Mouse (Mus musculus) left cerebral cortex, adult 9 months (tissue): Measurements from ENCODE around the gene Dynlrb1.

Experiments
- DNase-seq, 2 experiments: peaks; one replicate each; pipeline ENCODE4 v3.0.0; 2022; ENCODE audit warnings: low spot score in 2 of 2

The Dynlrb1 gene

DNA sequence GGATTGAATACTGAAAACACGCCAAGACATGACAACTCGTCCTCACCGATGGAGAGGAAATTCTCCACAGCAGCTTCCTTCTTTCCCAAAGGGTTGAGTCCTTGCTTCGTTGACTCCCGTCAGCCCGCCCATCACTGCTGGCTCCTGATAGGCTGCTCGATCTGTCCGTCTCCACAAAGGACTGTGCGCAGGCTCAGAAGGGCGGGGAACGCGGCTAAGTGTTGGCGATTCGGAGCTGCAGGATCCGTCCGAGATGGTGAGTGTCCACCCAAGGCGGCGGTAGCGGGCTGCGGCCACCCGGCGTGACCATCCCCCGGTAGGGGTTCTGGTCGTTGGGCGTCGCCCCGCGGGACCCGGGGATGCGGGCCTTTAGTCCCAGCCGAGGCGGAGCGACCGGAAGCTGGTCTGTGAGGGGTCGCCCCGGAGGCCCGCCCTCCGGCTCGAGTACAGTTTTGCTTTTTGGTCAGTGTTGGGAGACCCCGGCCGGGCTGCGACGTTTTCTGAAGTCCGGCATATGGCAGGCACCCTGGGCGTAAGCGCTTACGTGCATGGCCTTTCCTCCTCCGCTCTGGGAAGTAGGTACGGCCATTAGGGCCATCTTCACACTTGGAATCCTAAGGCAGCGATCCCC, at the start of gene Dynlrb1:
Gene Dynlrb1, plus strand, starts transcription at position 172 of the 631 bp plus-strand sequence.
- peak; percentile 90 to 99 for DNase-seq

DNA sequence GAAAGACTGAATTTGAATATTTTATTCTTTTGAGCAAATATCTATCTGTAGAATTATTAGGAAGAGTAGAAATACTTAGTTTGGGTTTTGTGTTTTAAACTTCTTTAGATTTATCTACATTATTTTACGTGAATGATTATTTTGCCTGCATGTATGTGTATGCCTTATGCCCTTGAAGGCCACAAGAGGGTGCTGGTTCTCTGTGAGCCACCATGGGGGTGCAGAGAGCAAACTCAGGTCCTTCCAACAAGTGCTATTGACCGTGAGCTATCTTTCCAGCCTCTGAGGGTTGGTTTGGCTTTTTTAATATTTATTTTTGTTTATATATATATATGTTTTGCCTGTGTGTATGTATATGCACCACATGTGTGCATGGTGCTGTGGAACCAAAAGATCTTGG, 28.9 kb upstream of the Dynlrb1 start:
- DNase-seq, result no peak

DNA sequence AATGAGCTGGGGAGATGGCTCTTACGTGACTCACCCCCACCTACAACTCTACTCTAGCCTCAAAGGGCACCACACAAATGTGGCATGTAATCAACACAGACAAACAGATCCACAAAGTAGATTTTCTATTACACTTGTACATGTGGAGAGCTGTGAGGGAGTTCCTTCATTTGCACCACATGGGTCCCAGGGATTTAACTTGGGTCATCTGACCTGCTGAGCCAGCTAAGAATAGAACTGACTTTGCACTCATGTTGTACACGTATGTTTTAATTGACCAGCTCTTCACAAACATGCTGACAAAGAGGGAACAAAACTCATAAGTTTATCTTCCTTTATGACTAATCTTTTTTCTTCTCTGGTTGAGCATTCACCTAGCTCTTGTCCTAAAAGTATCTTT, 13.2 kb upstream of the Dynlrb1 start:
- no peak for DNase-seq

DNA sequence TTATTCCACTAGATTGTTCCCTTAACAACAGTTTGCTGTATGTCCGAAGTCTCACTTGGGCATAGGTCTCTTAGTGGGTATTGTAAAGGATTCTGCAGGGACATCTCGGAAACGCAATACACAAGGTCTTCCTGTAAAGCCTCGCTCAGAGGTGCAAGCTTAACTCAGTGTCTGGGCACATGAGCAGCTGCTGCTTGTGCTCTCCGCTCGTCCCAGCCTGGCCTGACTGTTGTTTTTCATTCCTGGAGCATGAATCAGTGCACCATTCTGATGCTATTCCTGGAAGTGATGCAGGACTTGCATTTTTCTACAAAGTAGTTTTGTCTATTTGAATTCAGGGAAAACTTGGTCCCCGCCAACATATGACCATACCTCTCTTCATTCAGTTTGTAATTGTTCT, 11.6 kb upstream of the Dynlrb1 start:
- no peak for DNase-seq

DNA sequence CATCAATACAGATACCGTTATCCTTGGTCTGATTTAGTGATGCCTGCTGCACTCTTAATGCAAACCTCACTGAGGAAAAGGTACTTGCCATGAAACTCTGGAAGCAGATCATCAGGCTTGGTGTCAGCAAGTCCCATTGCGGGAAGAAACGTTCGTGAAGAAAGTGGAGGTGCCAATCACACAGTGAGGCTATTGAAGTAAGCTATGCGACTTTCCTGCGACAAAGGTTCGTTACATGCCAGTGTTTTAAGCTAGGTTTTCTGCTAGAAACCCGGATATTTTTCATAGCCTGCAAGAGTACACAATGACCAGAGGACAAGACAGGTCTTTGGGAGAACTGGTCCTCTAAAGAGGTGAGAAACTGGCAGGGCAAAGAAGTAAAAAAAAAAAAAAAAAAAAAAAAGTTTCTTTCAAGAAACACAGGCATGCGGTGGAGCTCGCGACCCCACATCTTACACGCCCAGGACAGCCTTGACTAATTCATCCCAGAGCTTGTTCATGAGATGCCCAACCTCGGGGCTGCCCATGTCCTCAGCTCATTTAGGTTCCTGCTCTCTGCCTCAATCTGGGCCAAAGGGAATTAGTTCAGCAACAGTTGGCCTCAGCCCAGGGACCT, 479 bp upstream of the Dynlrb1 start:
- DNase-seq, result no peak

GRCm38 (mm10) chr2:155237276-155237675, 943 bp downstream of the Dynlrb1 start:
- DNase-seq, result no peak

DNA sequence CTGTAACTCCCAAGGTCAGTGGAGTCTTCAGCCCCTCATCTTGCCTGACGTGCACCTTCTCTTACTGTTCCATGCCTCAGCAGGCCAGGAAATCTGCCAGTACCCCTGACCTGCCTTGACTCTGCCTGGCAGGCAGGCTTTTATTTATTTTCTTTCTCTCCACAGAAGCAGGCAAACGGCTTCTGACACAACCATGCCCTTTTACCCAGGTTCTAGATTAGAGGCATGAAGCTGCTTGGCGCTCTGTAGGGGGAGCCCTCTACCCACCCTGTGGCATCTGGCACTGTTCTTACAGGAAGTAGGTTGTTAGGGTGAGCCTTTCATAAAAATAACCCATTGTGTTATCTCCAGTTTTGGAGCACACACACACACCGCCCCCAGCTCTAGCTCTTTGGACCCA, 4.6 kb downstream of the Dynlrb1 start:
- DNase-seq, result no peak

DNA sequence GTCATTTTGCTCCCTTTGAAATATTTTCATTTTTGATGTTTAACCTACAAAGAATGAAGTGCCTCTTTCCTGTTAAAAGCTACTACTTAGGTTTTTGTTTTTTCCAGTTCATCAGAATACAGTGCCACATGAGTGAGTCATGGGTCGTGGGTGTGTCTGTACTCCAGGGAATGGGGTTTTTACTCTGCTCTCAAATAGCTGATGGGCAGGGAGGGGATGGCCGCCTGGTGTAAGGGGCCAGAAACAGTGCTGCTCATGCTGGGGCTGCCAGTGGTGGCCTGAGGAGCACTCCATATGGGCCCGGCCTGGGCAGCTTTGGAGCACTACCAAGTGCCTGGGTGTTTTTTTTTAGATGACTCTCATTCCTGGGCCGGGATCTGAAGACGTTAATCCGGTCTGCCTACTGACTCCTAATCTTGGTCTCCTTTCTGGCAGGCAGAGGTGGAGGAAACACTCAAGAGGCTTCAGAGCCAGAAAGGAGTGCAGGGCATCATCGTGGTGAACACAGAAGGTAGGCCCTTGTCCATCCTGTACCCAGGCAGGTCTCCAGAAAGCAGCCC, 6.0 kb downstream of the Dynlrb1 start:
- DNase-seq, result no peak

DNA sequence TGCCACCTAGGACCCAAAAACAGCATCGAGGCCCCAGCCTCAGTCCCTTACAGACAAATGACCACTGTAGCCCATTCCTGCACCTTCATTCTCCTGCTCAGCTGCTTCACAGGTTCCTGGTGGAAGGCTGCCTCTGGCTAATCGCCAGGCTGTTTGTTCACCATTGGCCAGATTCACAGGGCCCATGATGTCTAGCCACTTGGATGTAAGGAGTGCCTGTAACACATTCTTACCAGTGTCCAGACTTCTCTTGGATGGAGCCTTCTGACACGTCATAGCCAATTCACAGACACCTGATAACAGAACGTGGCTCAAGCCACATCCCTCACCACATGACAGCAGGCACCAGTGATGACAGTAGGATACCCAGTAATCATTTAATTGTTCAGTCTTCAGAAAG, 9.9 kb downstream of the Dynlrb1 start:
- no peak for DNase-seq

DNA sequence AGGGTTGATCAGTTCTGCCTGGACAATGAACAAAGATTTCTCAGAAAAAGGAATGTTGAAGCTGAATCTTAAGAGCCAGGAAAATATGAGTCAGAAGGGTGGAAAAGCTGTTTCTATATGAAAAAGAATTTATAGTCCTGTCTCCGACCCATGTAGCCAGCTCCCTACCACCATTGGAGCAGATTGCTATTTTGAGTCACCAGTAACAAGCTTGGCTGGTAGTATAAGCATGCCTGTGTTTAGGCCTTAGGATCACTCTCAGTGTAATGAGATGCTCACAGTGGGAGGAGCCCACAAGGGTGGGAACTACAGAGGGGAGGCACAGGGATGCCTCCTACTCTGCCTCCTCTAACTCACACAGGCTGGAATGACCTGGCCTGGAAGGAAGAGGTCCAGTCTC, 11.9 kb downstream of the Dynlrb1 start:
- DNase-seq, result no peak

DNA sequence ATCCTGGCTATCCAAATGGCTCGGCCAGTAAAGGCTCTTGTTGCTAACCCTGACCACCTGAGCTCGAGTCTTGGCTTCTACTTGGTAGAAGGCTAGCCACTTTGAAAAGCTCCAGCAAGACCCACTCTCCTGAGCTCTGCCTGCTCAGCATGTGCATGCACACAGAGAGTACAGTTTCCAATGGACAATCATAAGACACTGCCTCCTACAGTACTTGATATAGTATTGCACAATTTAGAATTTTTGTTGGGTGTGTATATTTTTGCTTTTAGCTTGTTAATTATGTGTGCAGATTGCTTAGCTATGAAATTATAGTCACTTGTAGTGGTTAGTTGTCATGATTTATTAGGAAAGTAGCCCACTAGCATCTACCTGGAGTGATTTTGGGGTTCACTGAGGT, 12.4 kb downstream of the Dynlrb1 start:
- no peak for DNase-seq

- no peak for DNase-seq
These were observed 13.3 kb downstream of the Dynlrb1 start for GRCm38 (mm10) chr2:155249588-155249987.

- DNase-seq, result no peak
These were observed 29.2 kb downstream of the Dynlrb1 start for GRCm38 (mm10) chr2:155265526-155265925.

DNA sequence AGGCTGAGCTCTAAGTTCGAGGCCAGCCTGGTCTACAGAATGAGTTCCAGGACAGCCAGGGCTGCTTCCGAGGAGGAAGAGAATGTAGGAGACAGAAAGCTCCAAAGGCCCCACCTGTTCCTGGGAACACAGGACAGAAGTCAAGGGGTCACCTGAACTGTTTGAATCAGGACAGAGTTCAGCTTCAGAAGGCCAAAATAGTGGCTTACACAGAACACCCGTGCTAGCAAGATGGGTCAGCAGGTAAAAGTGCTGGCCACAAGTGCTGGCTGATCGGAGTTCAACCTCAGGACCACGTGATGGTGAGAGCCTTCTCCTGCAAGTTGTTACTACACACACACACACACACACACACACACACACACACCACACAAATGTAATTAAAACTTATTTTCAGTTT, 30.6 kb downstream of the Dynlrb1 start:
- no peak for DNase-seq

GRCm38 (mm10) chr2:155271957-155272356, 35.6 kb downstream of the Dynlrb1 start:
- DNase-seq, result no peak

DNA sequence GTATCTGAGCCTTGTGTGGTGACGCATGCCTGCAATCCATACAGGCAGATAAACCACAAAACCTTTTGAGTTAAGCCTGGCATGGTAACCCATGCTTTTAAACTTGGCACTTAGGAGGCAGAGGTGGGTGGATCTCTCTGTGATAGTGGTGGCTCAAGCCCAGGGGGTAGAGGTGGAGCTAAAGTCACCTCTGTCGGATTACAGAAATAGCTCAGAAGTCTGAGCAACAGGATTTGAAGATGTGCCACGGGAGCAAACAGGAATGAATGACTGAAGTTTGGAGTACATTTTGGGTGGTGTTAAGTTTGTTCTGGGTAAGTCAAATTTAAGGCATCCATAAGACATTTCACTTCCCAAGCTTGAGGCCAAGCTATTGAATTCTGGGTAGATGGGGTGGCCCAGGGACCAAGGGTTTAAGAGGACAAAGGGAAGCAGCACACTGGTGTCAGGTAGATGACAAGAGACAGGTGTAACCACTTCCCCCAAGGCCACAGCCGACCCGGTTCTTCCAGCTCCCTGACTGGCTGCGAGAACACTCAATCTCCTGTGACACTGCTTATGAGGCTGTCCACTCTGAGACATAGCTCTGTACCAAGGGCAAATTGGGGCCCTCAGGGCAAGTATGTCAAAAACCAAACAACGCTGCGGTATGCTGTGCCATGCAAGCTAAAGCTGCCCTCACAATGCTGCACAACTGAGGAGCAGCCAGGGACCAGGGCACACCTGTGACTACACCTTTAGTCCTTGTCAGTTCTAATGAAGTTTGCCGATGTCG, 36.2 kb downstream of the Dynlrb1 start:
- DNase-seq, result no peak

DNA sequence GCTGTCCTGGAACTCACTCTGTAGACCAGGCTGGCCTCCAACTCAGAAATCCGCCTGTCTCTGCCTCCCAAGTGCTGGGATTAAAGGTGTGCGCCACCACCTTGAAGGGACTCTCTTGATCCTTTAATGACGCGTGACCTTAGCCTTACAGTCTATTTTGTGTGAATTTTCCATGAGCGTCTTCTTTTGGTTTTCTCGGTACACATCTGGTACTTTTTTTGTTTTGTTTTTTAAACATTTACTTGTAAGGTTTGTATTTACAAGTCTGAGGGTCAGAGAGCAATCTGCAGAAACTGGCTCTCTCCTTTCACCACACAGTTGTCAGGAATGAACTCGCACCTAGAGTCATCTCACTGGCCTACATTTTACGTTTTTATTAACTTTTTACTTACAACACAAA, 37.3 kb downstream of the Dynlrb1 start:
- DNase-seq, result no peak

- DNase-seq, result peak; percentile 93 to 99
These were observed 39.9 kb downstream of the Dynlrb1 start, which contains the start of gene Map1lc3a for GRCm38 (mm10) chr2:155276195-155276594. TSS of gene Map1lc3a (plus strand) at chr2:155276297.

- DNase-seq, result peak; percentile 52 to 57
These were observed 40.4 kb downstream of the Dynlrb1 start for GRCm38 (mm10) chr2:155276621-155277175.

DNA sequence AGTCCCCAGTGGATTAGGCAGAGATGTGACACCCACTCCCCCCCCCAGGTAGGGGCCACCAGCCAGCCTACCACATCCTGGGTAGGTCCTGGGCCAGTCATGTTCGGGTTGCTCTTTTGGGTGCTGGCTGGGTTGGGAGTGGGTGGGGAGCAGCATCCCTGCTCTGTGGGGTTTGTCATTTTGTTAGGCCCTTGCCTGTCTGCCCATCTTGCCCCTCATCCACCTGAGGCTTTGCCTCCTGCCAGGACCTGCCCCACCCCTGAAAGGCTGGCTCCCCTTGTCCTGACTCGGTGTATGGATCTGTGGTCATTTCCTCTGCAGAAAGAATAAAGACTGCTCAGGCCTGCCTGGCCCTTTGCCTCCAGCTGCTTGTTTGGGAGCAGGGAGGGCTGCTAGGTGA, 41.4 kb downstream of the Dynlrb1 start:
- no peak for DNase-seq

DNA sequence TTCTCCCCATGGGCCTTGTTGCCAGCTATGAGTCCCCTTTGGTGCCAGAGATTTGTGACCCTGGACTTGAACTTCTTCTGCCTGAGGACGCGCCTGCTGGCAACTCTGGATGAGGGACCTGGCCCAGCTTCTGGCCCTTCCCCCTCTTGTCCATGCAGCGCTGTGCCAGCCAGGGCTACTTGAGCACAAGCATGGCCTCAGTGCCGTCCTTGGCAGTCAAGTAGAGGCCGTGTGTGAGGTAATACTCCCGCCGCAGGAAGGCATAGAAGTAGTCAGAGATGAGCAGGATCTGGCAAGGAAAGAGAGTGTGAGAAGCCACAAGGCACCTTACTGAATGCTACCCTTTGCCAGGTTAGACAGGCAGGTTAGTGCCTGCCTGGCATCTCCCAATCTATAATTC, 42.0 kb downstream of the Dynlrb1 start:
- DNase-seq, result no peak

DNA sequence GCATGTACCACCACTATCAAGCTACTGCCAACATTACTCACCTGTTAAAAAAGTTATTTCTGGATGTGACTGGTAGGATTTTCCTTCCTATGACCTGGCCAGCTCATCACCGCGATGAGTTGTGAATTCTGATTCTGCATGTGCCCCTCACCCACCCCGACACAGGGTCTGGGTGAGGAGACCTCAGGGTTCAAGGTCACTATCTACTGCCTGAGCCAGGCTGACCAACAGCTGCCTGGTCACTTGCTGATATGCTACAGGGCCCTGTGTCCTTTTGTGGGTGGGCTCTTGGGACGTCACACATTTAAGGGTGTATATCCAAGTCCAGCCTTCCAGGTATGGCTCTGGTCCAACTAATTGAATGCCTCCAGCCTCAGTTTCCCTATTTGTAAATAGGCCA, 42.8 kb downstream of the Dynlrb1 start:
- no peak for DNase-seq
